Mouse (Mus musculus) neural tube, postnatal 0 days (tissue): Measurements from ENCODE around the gene Gm5936. TPM values are rescaled to one million over a fixed set of nuclear protein-coding genes. Genes with fewer than 3 reads are reported as not detected.

Experiments
- polyA plus RNA-seq: library from polyadenylated mRNA; unstranded; fragments of >200 nt; fragmentation: Nextera tagmentation; extraction: Ambion mirVana; gene quantifications from 2 replicates; pipeline ENCODE4 v1.2.1, GENCODE M21; 2015

Gm5936 gene
- polyA plus RNA-seq: not detected in 2 replicates

DNA sequence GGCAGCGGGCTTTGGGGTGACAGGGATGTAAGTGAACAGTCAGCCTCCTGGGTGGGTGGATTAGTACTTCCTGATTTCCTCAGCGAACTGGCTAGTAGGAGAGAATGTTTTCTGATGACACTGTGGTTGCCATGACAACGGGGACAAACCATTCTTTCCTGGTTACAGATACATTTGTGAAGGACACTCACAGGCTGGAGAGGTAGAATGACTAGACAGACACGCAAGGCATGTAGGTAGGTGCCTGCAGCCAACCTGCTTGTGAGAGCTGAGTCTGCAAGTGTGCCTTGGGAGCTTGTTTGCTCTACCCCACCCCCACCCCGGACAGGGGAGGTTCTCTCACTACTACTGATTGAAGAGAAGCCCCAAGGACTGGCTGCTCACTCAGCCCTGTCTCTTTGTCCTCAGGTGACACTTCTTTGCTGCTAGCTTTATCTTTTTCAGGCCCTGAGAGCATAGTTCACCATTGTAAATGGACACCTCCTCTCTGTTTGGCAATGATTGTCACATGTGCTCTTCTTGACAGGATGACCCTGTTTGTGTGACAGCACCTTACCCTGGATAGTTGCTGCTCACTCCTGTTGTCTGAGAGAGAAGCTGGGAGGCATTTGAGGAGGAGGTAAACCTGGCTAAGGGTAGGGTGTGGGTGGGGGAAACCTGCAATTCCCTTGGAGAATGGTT is at the start of gene Gm5936:
Gm5936 (plus strand) TSS at position 355 of the 681 bp plus-strand sequence.

Other genes starting within 250 kb of the Gm5936 start
- gene Olfr1325, start 244.5 kb upstream of the Gm5936 start, polyA plus RNA-seq: not detected in 2 replicates
- 0.13 TPM in 1 of 2 replicates, not detected in the other for gene Gm5640, start 191.6 kb upstream of the Gm5936 start, polyA plus RNA-seq
- gene Gm6890, start 96.3 kb upstream of the Gm5936 start, polyA plus RNA-seq: not detected in 2 replicates
- 3.8 and 4.3 TPM in 2 replicates for gene Gab3, start 248.3 kb downstream of the Gm5936 start, polyA plus RNA-seq